Mouse (Mus musculus) megakaryocyte-erythroid progenitor cell, adult 5-6 weeks (primary cell): ENCODE measurements around the gene Fermt3. TPM values are rescaled to one million over a fixed set of nuclear protein-coding genes. Genes with fewer than 3 reads are reported as not detected.
"Not testable (repeated sequence)": the region's sequence is repeated elsewhere in the genome, so short reads cannot be mapped to it uniquely, and the experiment has no call there.

Source experiments
- ATAC-seq: replicated peaks from 2 replicates; pipeline ENCODE4 v1.8.0; 2016; ENCODE audit warnings: mild to moderate bottlenecking, inconsistent platforms; ENCODE audit not compliant: severe bottlenecking, poor library complexity, low FRiP score, low TSS enrichment
- total RNA-seq, 2 experiments: library from RNA; stranded (forward) in 1 of 2; stranded (reverse) in 1 of 2; fragments of 200-1000, 215-1000 nt in 1 of 2; fragments of >200 nt in 1 of 2; fragmentation: Nextera tagmentation in 1 of 2; gene quantifications; 2 replicates each; pipeline ENCODE4 v1.2.3; 2014 to 2017

Fermt3 gene
- total RNA-seq, 2 experiments from 2014 or later, result 153 to 220 TPM

DNA sequence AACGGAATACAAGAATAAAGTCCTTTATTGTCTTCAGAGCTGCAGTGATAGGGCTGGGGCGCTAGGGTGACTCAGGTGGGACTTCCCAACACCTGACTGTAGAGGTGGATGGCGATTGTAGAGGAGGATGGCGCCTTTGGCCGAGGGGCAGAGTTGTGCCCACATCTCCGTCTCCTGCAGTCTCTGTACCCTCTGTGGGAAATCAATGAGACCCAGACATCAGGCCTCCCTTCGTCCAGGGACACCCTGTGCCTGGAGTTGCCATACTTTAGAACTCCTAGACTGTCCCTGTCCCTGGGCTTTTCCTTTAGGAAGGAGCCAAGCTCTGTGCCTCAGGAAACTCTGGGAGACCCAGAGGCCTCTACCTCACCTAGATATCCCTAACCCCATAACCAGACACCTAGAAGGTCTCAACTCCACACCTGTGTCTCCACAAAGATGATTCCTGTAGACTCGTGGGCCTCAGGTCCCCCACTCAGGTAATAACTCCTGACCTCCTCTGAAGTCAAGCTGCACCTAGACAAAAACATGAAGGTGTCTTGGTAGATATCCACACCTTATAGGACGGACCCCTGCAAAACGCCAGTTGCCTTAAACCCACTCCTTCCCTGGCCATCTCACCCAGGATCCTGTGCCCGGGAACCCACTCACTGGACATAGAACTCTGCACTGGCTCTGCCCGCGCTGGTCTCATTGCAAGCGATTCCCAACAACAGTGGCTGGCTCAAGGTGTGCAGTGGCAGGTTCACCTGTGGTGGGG, 26.1 kb downstream of the Fermt3 start:
- ATAC-seq, result peak; percentile 3; the same call in 1 of the 2 replicates

DNA sequence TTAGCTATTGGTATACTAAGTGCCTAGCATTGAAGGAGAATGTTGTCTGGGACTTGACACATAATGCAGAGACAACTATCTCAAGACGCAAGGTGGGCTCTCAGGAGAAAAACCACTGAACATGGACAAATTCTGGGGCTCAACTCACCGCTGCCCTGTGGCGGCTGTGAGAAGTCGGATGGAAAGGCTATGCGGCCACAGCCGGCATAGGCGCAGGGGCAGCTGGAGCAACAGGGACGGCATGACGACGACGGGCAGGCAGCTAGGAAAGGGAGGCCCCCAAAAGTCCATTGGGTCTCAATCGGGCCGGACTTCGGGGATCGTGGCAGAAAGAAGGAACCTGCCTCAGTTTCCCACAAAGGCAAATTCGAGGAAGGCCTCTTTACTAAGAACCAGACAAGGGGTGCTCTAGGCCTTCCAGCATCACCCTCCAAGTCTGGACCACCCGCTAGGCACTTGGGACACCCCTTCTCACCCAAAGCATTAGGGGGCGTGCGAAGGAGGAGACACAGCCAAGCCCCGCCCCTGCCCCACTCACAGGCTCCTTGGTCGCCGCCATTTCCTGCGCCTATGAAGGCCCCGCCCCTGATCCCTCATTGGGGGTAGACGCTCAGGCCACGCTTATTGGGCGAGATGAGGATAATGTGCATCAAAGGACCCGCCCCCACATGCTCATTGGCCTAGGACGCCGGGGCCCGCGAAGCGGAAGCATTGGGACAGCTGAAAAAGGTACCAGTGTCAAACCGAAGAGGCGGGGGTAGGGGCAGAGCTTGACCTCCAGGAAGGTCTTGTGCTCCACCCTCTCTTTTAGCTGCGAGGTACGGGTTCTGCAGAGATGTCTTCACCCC, 27.0 kb downstream of the Fermt3 start, which contains the start of gene Dnajc4:
Gene Dnajc4 (minus strand): TSS at position 562 of the 848 bp plus-strand sequence.
- ATAC-seq, result peak; percentile 91

DNA sequence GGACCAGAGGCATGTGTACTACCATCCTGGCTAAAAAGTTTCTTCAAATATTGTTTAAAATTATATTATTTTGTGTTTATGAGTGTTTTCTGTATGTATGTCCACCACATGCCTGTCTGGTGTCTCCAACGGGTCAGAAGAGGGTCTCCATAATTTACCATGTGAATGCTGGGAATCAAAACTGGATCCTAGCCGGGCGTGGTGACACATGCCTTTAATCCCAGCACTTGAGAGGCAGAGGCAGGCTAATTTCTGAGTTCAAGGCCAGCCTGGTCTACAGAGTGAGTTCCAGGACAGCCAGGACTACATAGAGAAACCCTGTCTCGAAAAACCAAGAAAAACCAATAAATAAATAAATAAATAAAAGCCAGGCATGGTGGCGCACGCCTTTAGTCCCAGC, 28.1 kb downstream of the Fermt3 start:
- ATAC-seq, result not testable (repeated sequence)

DNA sequence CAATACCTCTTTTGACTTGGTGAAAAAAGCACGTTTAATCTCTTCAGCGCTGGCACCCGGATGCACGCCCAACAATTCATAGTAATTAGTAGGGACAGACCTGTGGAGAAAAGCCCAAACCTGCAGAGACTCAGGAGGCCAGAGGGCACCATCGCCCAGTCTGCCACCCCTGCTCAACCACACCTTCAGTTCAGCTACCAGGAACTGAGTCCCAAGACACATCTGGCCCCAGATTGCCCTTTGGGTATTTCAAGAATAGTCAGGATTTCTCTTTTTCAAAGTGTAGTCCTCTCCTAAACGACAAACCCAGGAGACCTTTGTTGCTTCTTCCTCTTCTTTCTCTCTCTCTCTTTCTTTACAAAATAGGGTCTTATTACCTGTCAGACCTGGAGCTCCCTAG, 28.6 kb downstream of the Fermt3 start:
- no peak for ATAC-seq

DNA sequence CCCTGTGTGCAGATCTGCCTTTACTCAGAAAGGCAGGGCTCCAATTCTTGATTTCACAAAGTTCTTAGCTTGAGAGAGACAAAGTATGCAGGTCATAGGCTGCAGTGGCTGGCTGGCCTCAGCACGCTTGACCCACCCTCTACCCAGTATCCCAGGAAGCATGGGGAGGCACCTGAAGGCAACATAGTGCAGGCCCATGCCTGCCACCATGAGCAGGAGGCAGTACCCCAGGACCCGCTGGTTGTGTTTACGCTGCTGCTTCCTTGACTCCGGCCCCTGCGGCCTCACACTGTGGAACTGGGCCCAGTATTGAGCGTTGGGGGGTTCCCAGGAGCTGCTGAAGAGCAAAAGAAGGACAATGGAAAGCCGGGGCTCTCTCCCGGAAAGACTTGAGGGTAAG, 30.0 kb downstream of the Fermt3 start:
- no peak for ATAC-seq

DNA sequence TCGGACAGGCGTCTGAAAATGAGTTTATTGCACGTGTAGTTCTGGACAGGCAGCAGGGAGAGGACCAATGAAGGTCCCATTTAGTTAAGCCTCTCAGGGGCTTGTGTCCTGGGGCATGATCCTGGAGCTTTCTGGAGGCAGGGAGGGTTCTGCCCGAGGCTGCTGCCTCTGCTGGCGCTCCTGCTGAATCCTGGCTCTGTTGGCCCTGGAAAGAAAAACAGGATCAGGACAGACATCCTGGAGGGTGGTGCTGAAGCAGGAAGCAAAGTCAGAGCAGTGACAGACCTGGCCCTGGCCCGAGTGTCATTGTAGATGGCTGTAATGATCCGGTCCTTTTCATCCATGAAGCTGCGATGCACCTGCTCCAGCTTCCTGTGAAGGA, 31.4 kb downstream of the Fermt3 start:
- ATAC-seq, result no peak

DNA sequence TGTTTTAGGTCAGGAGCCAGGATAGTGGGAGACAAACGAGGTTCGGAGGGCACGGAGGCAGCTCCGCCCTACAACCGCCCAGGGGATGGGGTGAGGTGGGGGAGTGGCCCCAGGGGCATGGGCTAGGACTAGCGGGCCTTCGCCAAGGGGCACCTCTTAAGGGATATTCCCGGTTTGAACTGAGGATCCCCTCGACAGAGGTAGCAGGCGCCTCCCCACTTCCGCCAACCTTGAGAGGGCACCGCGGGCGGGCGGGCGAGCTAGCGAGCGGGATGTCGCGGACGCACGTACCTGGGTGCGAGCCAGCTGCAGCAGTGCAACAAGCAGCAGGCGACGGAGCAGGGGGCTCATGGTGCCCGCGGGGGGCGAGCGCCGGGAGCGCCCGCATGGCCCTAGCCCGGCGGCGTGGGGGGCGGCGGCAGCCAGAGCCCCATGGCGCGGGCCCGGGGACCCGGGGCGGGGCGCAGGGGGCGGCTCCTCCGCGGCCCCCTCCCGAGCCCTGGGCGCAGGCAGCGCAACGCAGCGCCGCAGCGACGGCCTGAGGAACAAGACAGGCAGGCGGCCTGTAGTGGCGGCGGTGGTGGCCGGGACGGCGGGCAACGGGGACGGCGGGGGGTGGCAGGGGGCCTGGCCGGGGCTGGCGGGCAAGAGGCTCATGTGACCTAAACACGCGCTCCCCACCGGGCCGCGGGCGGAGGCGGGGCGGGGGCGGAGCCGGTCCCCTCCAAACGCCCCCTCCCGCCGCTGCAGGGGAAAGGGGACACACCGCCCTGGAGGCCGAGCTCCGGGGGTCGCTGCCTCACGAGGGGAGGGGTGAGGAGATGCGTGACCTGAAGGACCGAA, 32.0 kb downstream of the Fermt3 start, which contains the start of gene Vegfb:
Gene Vegfb (minus strand): TSS at position 591 of the 843 bp plus-strand sequence.
- peak; percentile 38; the same call in 1 of the 2 replicates for ATAC-seq

DNA sequence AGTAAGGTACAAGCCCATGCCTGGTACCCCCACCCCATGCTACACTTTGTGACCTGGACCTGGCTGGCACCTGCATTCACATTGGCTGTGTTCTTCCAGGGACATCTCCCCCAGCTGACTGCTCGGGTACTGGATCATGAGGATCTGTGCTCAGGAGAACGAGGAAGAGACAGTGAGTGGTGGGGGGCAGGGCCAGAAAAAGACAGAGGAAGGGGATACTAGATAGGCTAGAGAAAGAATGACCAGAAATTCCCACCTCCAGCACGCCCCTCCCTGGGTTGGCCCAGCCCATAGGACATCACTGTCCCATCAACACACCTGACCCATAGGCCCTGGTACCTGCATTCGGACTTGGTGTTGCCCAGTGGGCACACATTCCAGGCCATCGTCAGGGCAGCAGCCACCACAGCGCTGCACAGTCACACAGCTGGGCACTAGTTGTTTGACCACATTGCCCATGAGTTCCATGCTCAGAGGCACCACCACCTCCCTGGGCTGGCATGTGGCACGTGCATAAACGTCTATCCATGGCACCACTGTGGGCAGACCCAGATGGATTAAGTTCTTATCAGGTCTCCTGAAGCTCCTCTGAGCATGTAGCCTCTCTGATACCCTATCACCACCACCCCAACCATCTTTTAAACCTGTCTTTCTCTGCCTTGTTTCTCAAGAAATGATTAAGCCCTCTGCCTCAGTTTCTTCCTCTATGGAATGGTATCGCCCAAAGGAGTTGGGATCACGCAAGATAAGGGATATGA, 33.1 kb downstream of the Fermt3 start:
- peak; percentile 82 for ATAC-seq

DNA sequence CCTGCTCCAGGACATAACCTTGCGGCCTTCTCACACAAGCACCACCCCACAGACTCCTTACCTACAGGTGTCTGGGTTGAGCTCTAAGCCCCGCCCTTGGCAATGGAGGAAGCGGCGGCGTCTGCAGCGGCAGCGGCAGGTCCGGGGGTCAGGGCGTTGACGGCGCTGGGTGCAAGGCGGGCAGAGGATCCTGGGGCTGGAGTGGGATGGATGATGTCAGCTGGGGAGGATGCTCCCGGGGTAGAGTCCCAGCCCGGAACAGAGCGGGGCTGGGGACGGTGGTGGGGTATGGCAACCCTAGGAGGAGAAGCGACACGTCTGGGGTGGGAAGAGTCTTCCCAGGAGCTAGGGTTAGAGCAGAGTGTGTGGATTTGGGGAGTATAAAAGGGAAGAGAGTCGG, 34.0 kb downstream of the Fermt3 start:
- ATAC-seq, result no peak

DNA sequence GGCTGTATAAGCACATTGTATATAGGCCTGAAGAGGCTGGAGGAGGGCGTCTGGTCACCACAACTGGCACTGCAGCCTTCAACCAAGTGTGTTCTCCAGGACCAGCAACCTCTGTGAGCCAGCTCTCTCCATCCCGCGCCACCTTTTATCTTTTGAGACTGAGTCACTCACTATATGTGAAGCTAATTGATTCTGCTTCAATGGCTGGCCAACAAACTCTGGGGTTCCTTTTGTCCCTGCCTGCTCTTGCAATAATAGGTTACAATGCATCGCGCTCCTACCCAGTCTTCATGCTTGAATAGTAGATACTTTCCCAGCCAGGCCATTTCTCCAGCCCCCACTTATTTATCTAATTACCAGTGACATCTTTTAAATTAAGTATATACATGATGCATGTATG, 35.6 kb downstream of the Fermt3 start:
- no peak for ATAC-seq

DNA sequence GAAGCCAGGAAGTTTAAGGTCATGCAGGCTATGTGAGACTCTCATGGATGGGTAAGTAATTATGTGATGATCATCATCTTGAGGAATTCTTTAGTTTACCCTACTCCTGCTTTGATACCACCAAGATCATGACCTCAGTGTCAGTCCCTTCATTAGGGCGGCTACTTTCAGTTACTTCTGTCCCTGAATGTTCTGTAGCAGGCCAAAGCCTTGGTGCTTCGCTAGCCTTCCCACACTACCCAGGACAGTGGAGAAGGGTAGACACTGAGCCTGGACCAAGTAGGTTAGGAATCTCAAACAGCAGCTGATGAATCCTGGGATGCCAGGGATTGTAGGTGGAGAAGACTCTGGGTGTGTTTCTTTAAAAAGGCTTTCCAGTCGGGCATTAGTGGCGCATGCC, 37.8 kb downstream of the Fermt3 start:
- no peak for ATAC-seq

DNA sequence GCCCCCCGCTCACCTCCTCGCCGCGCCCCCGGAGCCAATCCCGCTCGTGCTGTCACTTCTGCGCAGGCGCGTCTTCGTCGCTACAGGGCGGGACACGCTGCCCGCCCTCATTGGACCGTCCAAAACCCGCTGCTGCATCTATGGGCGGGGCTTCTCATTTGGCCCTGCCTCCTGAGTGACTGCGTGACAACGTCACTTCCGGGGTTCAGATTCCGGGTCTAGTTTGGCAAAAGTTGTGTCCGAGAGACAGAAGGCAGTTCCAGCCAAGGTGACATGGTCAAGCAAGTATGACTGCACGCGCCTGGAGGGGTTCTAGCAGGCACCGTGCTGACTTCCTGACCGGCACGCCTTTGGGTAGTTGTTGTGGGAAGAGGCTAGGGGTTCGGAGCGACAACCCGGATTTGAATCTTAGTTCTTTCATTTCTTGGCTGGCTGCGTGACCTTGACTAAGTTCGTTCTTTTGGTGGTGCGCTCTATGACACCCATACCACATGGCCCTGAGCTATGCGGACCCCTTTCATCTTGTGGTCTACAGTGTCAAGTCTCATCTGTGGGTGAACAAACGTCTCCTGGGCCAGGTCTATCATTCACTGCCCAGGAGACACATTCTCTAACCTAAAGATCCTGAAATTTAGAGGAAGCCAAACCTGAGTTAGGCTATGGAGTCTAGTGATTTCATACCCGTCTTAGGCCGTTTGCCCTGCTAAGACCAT, 38.7 kb downstream of the Fermt3 start, which contains the start of gene Fkbp2:
Gene Fkbp2 (minus strand): TSS at position 121 of the 713 bp plus-strand sequence.
- ATAC-seq, result peak; percentile 60

DNA sequence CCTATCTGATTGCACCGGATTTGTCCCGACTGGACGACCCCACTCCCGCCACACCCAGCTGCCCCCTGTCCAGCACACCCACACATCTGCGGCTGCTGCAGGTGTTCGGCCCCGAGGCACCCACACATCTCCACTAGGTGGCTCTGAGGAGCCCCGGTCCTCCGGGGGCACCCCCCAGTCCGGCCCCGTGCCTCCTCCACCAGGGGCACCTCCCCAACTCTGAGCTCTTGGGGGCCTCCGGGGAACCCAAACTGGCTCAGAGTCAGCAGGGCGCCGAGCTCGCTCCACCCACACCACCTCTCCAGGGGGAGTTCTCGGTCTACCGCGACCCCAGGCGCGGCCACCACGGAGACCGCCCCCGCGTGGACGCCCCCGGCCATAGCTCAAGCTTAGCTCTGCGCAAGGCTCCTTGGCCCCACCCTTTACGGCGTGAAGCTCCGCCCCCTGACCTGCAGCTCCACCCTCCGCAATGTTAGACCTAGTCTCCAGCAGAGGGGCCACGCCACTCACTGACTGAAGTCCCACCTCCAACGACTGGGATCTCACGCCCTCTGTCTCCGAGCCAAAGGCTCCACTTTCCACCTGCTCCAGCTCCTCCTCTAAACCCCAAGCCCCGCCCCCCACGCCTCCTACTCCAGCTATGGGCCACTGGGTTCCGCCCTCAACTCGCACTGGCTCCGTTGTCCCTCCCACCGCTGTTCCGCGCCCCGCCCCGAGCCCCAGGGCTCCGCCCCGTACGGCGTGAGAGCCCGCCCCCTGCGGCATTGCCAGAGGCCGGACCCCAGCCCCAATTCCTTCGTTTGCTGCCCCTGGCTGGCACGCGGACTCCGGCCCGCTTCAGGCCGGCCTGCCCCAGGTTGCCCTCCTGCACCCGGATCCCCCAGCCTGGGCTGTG, 39.5 kb downstream of the Fermt3 start:
- ATAC-seq, result peak; percentile 83

DNA sequence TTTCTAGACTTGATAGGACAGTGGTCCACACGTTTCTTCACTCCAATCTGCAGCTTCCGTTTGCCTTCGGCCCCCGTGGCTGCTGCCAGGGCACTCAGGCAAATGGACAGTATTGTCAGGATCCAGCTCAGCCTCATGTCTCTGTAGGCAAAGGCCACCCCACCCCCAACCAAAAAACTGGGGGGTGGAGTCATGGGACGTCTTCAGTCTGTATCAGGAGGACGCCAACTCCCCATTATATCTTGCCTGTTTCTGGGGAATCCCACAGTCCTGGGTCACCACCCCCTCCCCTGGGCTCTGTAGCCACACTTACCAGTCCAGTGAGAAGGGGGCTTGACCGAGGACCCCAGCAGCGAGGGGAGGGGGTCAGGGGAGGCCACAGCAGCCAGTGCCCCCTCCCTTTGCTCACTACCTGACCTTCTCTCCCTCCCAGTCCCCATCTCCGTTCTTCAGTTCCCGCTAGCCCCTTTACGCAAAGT, 40.2 kb downstream of the Fermt3 start:
- no peak for ATAC-seq

DNA sequence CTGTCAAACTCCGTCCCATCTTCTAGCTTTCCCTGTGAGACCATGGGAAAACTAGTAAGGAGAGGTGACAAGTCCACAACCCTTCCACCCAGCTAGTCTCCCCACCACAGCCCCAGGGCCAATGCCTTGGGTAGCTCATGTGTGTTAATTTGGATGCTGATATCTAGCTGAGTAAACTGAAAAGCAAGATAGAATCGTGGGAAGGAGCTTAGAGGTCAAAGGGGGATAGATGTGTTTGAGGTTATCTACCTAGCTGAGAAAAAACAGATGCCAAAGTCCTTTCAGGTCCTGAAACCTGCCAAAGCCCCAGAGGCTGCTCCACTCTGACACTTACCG, 40.7 kb downstream of the Fermt3 start:
- ATAC-seq, result no peak

DNA sequence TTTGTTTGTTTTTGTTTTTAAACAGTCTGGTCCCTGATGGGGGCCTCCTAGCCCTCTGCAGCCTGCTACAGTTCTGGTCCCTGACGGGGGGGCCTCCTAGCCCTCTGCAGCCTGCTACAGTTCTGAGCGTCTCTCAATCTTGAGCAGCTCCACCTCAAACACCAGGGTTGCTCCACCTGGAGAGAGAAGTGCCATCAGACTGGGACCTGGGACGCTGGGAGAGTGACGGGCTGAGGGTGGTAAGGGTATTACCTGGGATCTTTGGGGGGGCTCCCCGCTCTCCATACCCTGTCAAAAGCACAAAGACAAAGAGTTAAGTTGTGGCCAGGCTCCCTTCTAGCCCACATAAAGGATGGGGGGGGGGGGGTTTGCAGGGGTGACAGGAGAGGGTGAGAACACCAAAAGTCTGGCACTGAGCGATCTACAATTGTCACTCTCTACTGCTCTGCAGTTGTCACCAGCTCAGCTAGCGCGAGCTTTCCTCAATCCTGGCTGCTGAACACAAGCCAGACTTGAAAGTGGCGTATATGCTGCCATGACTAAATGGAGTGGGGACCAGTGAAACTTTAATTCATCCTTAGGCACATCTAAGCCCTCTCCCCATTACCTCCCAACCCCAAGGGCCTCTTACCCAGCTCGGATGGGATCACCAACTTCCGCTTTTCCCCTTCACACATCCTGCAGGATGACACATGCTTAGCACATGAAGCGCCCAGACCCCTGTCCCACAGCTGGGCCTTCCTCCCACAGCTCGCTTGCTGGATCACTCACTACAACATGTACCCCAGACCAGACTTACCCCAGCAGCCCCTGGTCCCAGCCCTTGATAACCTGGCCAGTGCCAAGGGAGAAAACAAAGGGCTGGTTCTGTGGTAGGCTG, 41.3 kb downstream of the Fermt3 start:
- ATAC-seq, result no peak
